8 mouse cellular contexts compared by ENCODE assay signal in genomic region chr7:44553826-44554225, GRCm38 (mm10). TPM values are rescaled to one million over a fixed set of nuclear protein-coding genes. Genes with fewer than 3 reads are reported as not detected.
DNase-seq lines count a peak whose midpoint lies in the region; ATAC-seq and TF ChIP-seq lines count a peak whose summit lies in the region.

TSS of gene Nr1h2 (minus strand) at chr7:44553951.

- under 1% methylated on average over 22 of the region's 22 CpGs for WGBS in forebrain, embryonic 16.5 days
- WGBS in lung, embryonic 14.5 days, result under 1% methylated on average over 22 of the region's 22 CpGs
- WGBS in olfactory bulb, adult 2 months, result under 1% methylated on average over 22 of the region's 22 CpGs
- WGBS in thymus, adult 2 months, result under 1% methylated on average over 22 of the region's 22 CpGs

- peak within 1 kb of the TSS; percentile 24 for H3K9ac ChIP-seq in forebrain, embryonic 16.5 days (replicated peaks; ENCODE audit: low read depth, low read length)
- peak within 1 kb of the TSS; percentile 66 for H3K9ac ChIP-seq in lung, embryonic 14.5 days

- H3K36me3 ChIP-seq in G1E (replicated peaks), result peaks cover 37% of the 10 kb centered on the region
- peaks cover 10% of the 10 kb centered on the region for H3K36me3 ChIP-seq in forebrain, embryonic 16.5 days (ENCODE audit: control insufficient read depth, insufficient read depth)
- peaks cover 28% of the 10 kb centered on the region for H3K36me3 ChIP-seq in lung, embryonic 14.5 days (ENCODE audit: insufficient read depth)
- H3K36me3 ChIP-seq in thymus, adult 2 months (ENCODE audit: control insufficient read depth, insufficient read depth, low read length), result peaks cover 19% of the 10 kb centered on the region

- no peaks in the 10 kb centered on the region for H3K9me3 ChIP-seq in G1E (replicated peaks)
- no peaks in the 10 kb centered on the region for H3K9me3 ChIP-seq in forebrain, embryonic 16.5 days (ENCODE audit: control insufficient read depth, low read length)
- no peaks in the 10 kb centered on the region for H3K9me3 ChIP-seq in lung, embryonic 14.5 days (ENCODE audit: low read depth, low read length)

- no peak for TF ChIP-seq CTCF in G1E (IDR thresholded peaks at IDR 0.05; ENCODE audit: low read depth, low read length)
- peak; percentile 51 for TF ChIP-seq CTCF in layer of hippocampus, adult 2 months (conservative IDR thresholded peaks at IDR 0.05)
- TF ChIP-seq CTCF in lung, embryonic 14.5 days (IDR thresholded peaks at IDR 0.05; ENCODE audit: low read depth), result no peak
- no peak for TF ChIP-seq CTCF in olfactory bulb, adult 2 months (IDR thresholded peaks at IDR 0.05; ENCODE audit: insufficient read depth, low read depth, low read length)
- TF ChIP-seq CTCF in thymus, adult 2 months (IDR thresholded peaks at IDR 0.05; ENCODE audit: borderline replicate concordance, control insufficient read depth, extremely low read depth, insufficient read depth, low read length, poor library complexity), result 0 out of 2 replicates have a peak, but pooled peaks have one; percentile 28

- peaks cover 39% of the 10 kb centered on the region for H3K4me1 ChIP-seq in G1E (ENCODE audit: insufficient read depth, low read depth, low read length)
- peaks cover 14% of the 10 kb centered on the region for H3K4me1 ChIP-seq in forebrain, embryonic 16.5 days (replicated peaks; ENCODE audit: control insufficient read depth, insufficient read depth, low read length)
- no peaks in the 10 kb centered on the region for H3K4me1 ChIP-seq in lung, embryonic 14.5 days (ENCODE audit: insufficient read depth)
- peaks cover 8% of the 10 kb centered on the region; the same call in 1 of the 2 replicates for H3K4me1 ChIP-seq in olfactory bulb, adult 2 months (ENCODE audit: control insufficient read depth, insufficient read depth, low read length)
- H3K4me1 ChIP-seq in thymus, adult 2 months (replicated peaks; ENCODE audit: control insufficient read depth, insufficient read depth, low read length), result peaks cover 7% of the 10 kb centered on the region

- intact Hi-C loops in heart, postnatal 36 days (cut with DNase I), result loop anchor here (5.0 kb wide), 2 partner anchors 292 to 307 kb away; partner anchors contain the start of genes 1700028J19Rik, 2410002F23Rik and Gm15517

- H3K27me3 ChIP-seq in G1E (ENCODE audit: insufficient read depth, low read length), result no peaks in the 10 kb centered on the region
- peaks cover 3% of the 10 kb centered on the region; the same call in 1 of the 2 replicates for H3K27me3 ChIP-seq in forebrain, embryonic 16.5 days (replicated peaks; ENCODE audit: control insufficient read depth, insufficient read depth, low read length)
- no peaks in the 10 kb centered on the region for H3K27me3 ChIP-seq in lung, embryonic 14.5 days (ENCODE audit: insufficient read depth, low read length)
- H3K27me3 ChIP-seq in thymus, adult 2 months (ENCODE audit: control insufficient read depth, insufficient read depth, low read length), result no peaks in the 10 kb centered on the region

- peak within 1 kb of the TSS; percentile 68 for H3K4me2 ChIP-seq in forebrain, embryonic 16.5 days (ENCODE audit: low read length)
- peak within 1 kb of the TSS; percentile 72 for H3K4me2 ChIP-seq in lung, embryonic 14.5 days

- peak within 1 kb of the TSS; percentile 100 for H3K4me3 ChIP-seq in G1E (ENCODE audit: low read depth, low read length)
- H3K4me3 ChIP-seq in forebrain, embryonic 16.5 days (replicated peaks; ENCODE audit: low read length), result peak within 1 kb of the TSS; percentile 69
- H3K4me3 ChIP-seq in layer of hippocampus, adult 2 months, result peak within 1 kb of the TSS; percentile 99
- H3K4me3 ChIP-seq in lung, embryonic 14.5 days (ENCODE audit: low read depth, low read length), result peak within 1 kb of the TSS; percentile 84
- H3K4me3 ChIP-seq in olfactory bulb, adult 2 months (ENCODE audit: insufficient read depth, low read depth, low read length), result peak within 1 kb of the TSS; percentile 67
- peak within 1 kb of the TSS; percentile 94 for H3K4me3 ChIP-seq in thymus, adult 2 months (ENCODE audit: control insufficient read depth, insufficient read depth, low read length)

- DNase-seq in G1E (ENCODE audit: low spot score), result peak; percentile 91
- DNase-seq in cerebellum, adult 18-20 months, result peak; percentile 93 to 94
- DNase-seq in heart, postnatal 36 days, result peak; percentile 96
- peak; percentile 96 to 98 for DNase-seq in layer of hippocampus, adult 2 months (ENCODE audit: low spot score in 2 of 2)
- peak; percentile 99 for DNase-seq in lung, embryonic 14.5 days
- DNase-seq in thymus, adult 2 months, result peak; percentile 96

- peak; percentile 86 for ATAC-seq in G1E (ENCODE audit: extremely low read depth, insufficient number of reproducible peaks, low FRiP score, poor library complexity, severe bottlenecking)
- peak; percentile 76 for ATAC-seq in forebrain, embryonic 16.5 days
- peak; percentile 85 for ATAC-seq in lung, embryonic 14.5 days (ENCODE audit: insufficient read depth)

- no peak; the same call in 1 of the 2 replicates for TF ChIP-seq POLR2A in olfactory bulb, adult 2 months (IDR thresholded peaks at IDR 0.05; ENCODE audit: insufficient read depth, low read depth, low read length)
- TF ChIP-seq POLR2A in thymus, adult 2 months (IDR thresholded peaks at IDR 0.05; ENCODE audit: control insufficient read depth, extremely low read depth, insufficient read depth, low read length, poor library complexity), result no peak

- peak within 1 kb of the TSS; percentile 73 for H3K27ac ChIP-seq in forebrain, embryonic 16.5 days (ENCODE audit: low read length)
- H3K27ac ChIP-seq in layer of hippocampus, adult 2 months, result peak within 1 kb of the TSS; percentile 90
- H3K27ac ChIP-seq in lung, embryonic 14.5 days (ENCODE audit: low read depth), result peak within 1 kb of the TSS; percentile 97
- peak within 1 kb of the TSS; percentile 65; the same call in 1 of the 2 replicates for H3K27ac ChIP-seq in olfactory bulb, adult 2 months (ENCODE audit: insufficient read depth, low read depth, low read length)
- H3K27ac ChIP-seq in thymus, adult 2 months (ENCODE audit: control insufficient read depth, insufficient read depth, low read length), result peak within 1 kb of the TSS; percentile 89

RNA-seq across cellular contexts. Expression of gene Nr1h2, which starts in this region (rescaled TPM):
- total RNA-seq in G1E (2014; fragmentation: Nextera tagmentation) (98.5 and 107 TPM in 2 replicates), G1E (2017) (34.0 and 39.0 TPM in 2 replicates)
- 223 and 232 TPM in 2 replicates for polyA plus RNA-seq in G1E (2012)
- 69.8 and 80.2 TPM in 2 replicates for polyA plus RNA-seq in forebrain, embryonic 16.5 days (2015; fragmentation: Nextera tagmentation; extraction: Ambion mirVana)
- 10 to 100 TPM; 48.2 to 50.8 TPM for total RNA-seq in heart, postnatal 36 days (2021)
- 10 to 100 TPM; 58.2 to 66.7 TPM for total RNA-seq in layer of hippocampus, adult 2 months (2021)
- polyA plus RNA-seq in lung, embryonic 14.5 days (2014; fragmentation: Nextera tagmentation; extraction: Ambion mirVana), result 61.1 and 66.0 TPM in 2 replicates
- polyA plus RNA-seq in olfactory bulb, adult 2 months (2012; ENCODE audit: insufficient read depth, insufficient read length, low replicate concordance, missing spikeins), result not detected in 2 replicates
- 302 and 308 TPM in 2 replicates for polyA plus RNA-seq in thymus, adult 2 months (2012; rRNA removed)

Comparison
In these comparisons a context has a peak if more than half of its experiments do, and no peak if none do; other contexts are left out.
1. Peak in every context shown above with its lines: DNase-seq, ATAC-seq, H3K4me3 ChIP-seq and H3K27ac ChIP-seq.
2. CTCF ChIP-seq: peak in layer of hippocampus, adult 2 months (single experiment) and thymus, adult 2 months (single experiment); none in G1E (single experiment), lung, embryonic 14.5 days (single experiment) and olfactory bulb, adult 2 months (single experiment).